Comparison of ENCODE assay signal across 29 mouse cellular contexts in genomic region chr14:116494285-116494850, GRCm38 (mm10).
DNase-seq lines count a peak whose midpoint lies in the region; ATAC-seq lines count a peak whose summit lies in the region.
"Had no signal": no experiment of that assay in that cellular context is flagged by ENCODE, and none has a peak within 500 bp of the region (broad histone marks: within the 10 kb centered on the region; RNA-seq: fewer than 3 reads in every experiment).

No protein-coding gene starts in this region.

- H3K9ac ChIP-seq in midbrain, embryonic 15.5 days: no peak overlapping the region
- H3K9ac ChIP-seq: forebrain, embryonic 15.5 days; intestine, embryonic 15.5 days; liver, embryonic 15.5 days; lung, embryonic 14.5 days had no signal

- no peak for ATAC-seq in midbrain, embryonic 15.5 days (replicated peaks)
- ATAC-seq: activated CD4-positive, CD25-positive, alpha-beta regulatory T cell, adult 4 months; CD4-positive, CD25-positive, alpha-beta regulatory T cell, adult 4 months; forebrain, embryonic 15.5 days; hindbrain, postnatal 0 days; intestine, embryonic 15.5 days had no signal

- H3K4me1 ChIP-seq in midbrain, embryonic 15.5 days: no peaks in the 10 kb centered on the region
- H3K4me1 ChIP-seq: forebrain, embryonic 15.5 days; intestine, embryonic 15.5 days; liver, embryonic 15.5 days had no signal

- WGBS in midbrain, embryonic 15.5 days: 45% methylated on average over 1 of the region's 1 CpGs

- H3K9me3 ChIP-seq in midbrain, embryonic 15.5 days: no peaks in the 10 kb centered on the region
- H3K9me3 ChIP-seq: forebrain, embryonic 15.5 days; intestine, embryonic 15.5 days; liver, embryonic 15.5 days had no signal

- DNase-seq in kidney, postnatal 4 days: peak; percentile 4 to 8
- no peak for DNase-seq in kidney, adult 11 months
- DNase-seq in embryo, embryonic 10 days (ENCODE audit: low spot score): peak; percentile 54
- peak; percentile 38 for DNase-seq in embryo, embryonic 9.5 days (ENCODE audit: extremely low spot score)
- DNase-seq in mesoderm, embryonic 11.5 days (ENCODE audit: low read depth, low spot score): peak; percentile 88
- no peak for DNase-seq in gastrocnemius, postnatal 36 days
- DNase-seq: adrenal gland, adult 2 months; adrenal gland, postnatal 36 days; cerebellum, adult 2 months; cerebellum, postnatal 14 days; heart, postnatal 14 days; kidney, adult 9 months; kidney, postnatal 36 days; layer of hippocampus, postnatal 36 days; left cerebral cortex, postnatal 4 days; lung, embryonic 14.5 days; lung, postnatal 14 days; right cerebral cortex, postnatal 4 days; thymus, adult 18-20 months; thymus, postnatal 25 days had no signal

- no peaks in the 10 kb centered on the region for H3K36me3 ChIP-seq in midbrain, embryonic 15.5 days (replicated peaks)
- H3K36me3 ChIP-seq: forebrain, embryonic 15.5 days; intestine, embryonic 15.5 days; liver, embryonic 15.5 days had no signal

- no peak overlapping the region for H3K27ac ChIP-seq in midbrain, embryonic 15.5 days
- H3K27ac ChIP-seq: forebrain, embryonic 15.5 days; hindbrain, postnatal 0 days; intestine, embryonic 15.5 days; liver, embryonic 15.5 days; stomach, postnatal 0 days had no signal

- H3K4me2 ChIP-seq in midbrain, embryonic 15.5 days: no peak overlapping the region
- H3K4me2 ChIP-seq: forebrain, embryonic 15.5 days; intestine, embryonic 15.5 days; liver, embryonic 15.5 days; lung, embryonic 14.5 days; midbrain, embryonic 11.5 days had no signal

- no peak overlapping the region for H3K4me3 ChIP-seq in midbrain, embryonic 15.5 days
- H3K4me3 ChIP-seq: forebrain, embryonic 15.5 days; intestine, embryonic 15.5 days; liver, embryonic 15.5 days had no signal

- H3K27me3 ChIP-seq in midbrain, embryonic 15.5 days (replicated peaks): no peaks in the 10 kb centered on the region
- H3K27me3 ChIP-seq: forebrain, embryonic 15.5 days; intestine, embryonic 15.5 days; liver, embryonic 15.5 days had no signal

- intact Hi-C loops in gastrocnemius, postnatal 36 days (cut with DNase I): no loop called here

Comparison
In these comparisons a context has a peak if more than half of its experiments do, and no peak if none do; other contexts are left out.
1. DNase-seq: peak in kidney, postnatal 4 days (2 of 2), embryo, embryonic 10 days (single experiment), embryo, embryonic 9.5 days (single experiment) and mesoderm, embryonic 11.5 days (single experiment); none in kidney, adult 11 months (single experiment) and gastrocnemius, postnatal 36 days (0 of 2).